Mouse (Mus musculus) limb, embryonic 11.5 days (tissue): ENCODE data around the gene Akap10. TPM values are rescaled to one million over a fixed set of nuclear protein-coding genes. Genes with fewer than 3 reads are reported as not detected.

Source experiments
- ATAC-seq: fragments of 200-750 bp; cut with Nextera tagmentation; 2 replicates; pipeline ENCODE4 v1.8.0; 2017; ENCODE audit warnings: low read depth; ENCODE audit not compliant: insufficient number of reproducible peaks, low FRiP score, low TSS enrichment
- DNase-seq: peaks from one replicate; pipeline ENCODE4 v3.0.0-alpha.2; 2015; ENCODE audit warnings: low spot score
- H3K27ac ChIP-seq: fragments of 300-500 bp; sonication (generic); replicated peaks from 2 replicates; pipeline ENCODE4 v1.5.1; 2014; ENCODE audit warnings: low read depth, mild to moderate bottlenecking, low read length
- H3K27me3 ChIP-seq: fragments of 300-500 bp; sonication (generic); 2 replicates; pipeline ENCODE4 v1.6.1; 2014; ENCODE audit warnings: mild to moderate bottlenecking, low read length, mixed read lengths; ENCODE audit not compliant: control insufficient read depth, insufficient read depth
- H3K36me3 ChIP-seq: fragments of 300-500 bp; sonication (generic); 2 replicates; pipeline ENCODE4 v1.6.1; 2014; ENCODE audit warnings: mild to moderate bottlenecking, low read length, moderate library complexity, mixed read lengths; ENCODE audit not compliant: control insufficient read depth, insufficient read depth
- H3K4me1 ChIP-seq: fragments of 300-500 bp; sonication (generic); 2 replicates; pipeline ENCODE4 v1.6.1; 2014; ENCODE audit warnings: low read length, mixed read lengths; ENCODE audit not compliant: control insufficient read depth, insufficient read depth
- H3K4me2 ChIP-seq: fragments of 300-500 bp; sonication (generic); 2 replicates; pipeline ENCODE4 v1.6.1; 2014; ENCODE audit warnings: low read depth, mild to moderate bottlenecking, moderate library complexity; ENCODE audit not compliant: severe bottlenecking
- H3K4me3 ChIP-seq: fragments of 300-500 bp; sonication (generic); 2 replicates; pipeline ENCODE4 v1.5.1; 2014; ENCODE audit warnings: low read depth, low read length
- H3K9ac ChIP-seq: fragments of 300-500 bp; sonication (generic); 2 replicates; pipeline ENCODE4 v1.6.1; 2014; ENCODE audit warnings: mild to moderate bottlenecking, low read length
- H3K9me3 ChIP-seq: fragments of 300-500 bp; sonication (generic); 2 replicates; pipeline ENCODE4 v1.6.1; 2016; ENCODE audit warnings: low read length; ENCODE audit not compliant: control insufficient read depth
- WGBS: fragments of 180-500 bp; shearing (Covaris S2); extraction: QIAGEN DNeasy Blood & Tissue Kit; methylation state at CpG from one replicate; pipeline ENCODE4 v1.1.7; 2014; 5-methylcytosine and 5-hydroxymethylcytosine counted together
- polyA plus RNA-seq: library from polyadenylated mRNA; unstranded; fragments of >200 nt; fragmentation: Nextera tagmentation; extraction: Ambion mirVana; gene quantifications from 2 replicates; pipeline ENCODE4 v1.2.1, GENCODE M21; 2014

Akap10 gene
- polyA plus RNA-seq, 1 experiment from 2014 or later = 17.7 TPM

DNA sequence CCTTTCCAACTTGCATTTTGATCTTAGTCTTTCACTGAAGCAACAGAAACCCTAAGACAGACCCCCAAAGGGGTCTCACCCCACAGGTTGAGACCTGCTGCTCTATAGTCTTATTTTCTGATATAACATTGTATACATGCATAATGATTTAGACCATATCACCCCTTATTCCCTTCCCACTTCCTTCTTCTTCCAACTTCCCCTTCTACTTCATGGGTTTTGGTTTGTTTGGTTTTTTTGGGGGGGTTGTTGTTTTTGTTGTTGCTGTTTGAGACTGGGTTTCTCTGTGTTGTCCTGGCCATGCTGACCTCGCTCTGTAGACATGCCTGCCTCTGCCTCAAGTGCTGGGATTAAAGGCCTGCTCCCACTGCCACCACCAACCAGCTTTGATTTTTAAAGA, 90.9 kb downstream of the Akap10 start:
- no peak for ATAC-seq
- Histone ChIP-seq H3K36me3 (no peaks in the 10 kb centered on the region; the same call in 1 of the 2 replicates), H3K4me2 (no peak overlapping the region), H3K27me3 (no peaks in the 10 kb centered on the region), H3K4me1 (no peaks in the 10 kb centered on the region), H3K27ac (no peak overlapping the region), H3K9ac (no peak overlapping the region), H3K4me3 (no peak overlapping the region), H3K9me3 (no peaks in the 10 kb centered on the region)
- WGBS = 83% methylated on average over 1 of the region's 1 CpGs
- no peak for DNase-seq

Other genes starting within 250 kb of the Akap10 start
- gene Fam83g, start 246.2 kb downstream of the Akap10 start, polyA plus RNA-seq = 1.4 and 1.5 TPM in 2 replicates
- 0.10 and 0.11 TPM in 2 replicates for gene Slc5a10, start 209.4 kb downstream of the Akap10 start, polyA plus RNA-seq
- 24.1 and 28.2 TPM in 2 replicates for gene Prpsap2, start 168.2 kb downstream of the Akap10 start, polyA plus RNA-seq
- 17.7 and 21.4 TPM in 2 replicates for gene Ulk2, start 75.2 kb downstream of the Akap10 start, polyA plus RNA-seq
- gene Specc1, start 26.5 kb upstream of the Akap10 start, polyA plus RNA-seq = 17.6 and 17.8 TPM in 2 replicates